22 mouse cellular contexts compared by ENCODE assay signal in genomic region chr5:92759156-92759745, GRCm38 (mm10).
A peak's percentile ranks its signal among the peaks of the same experiment; 100 is the strongest.
DNase-seq lines count a peak whose midpoint lies in the region; ATAC-seq lines count a peak whose summit lies in the region.
"Had no signal": no experiment of that assay in that cellular context is flagged by ENCODE, and none has a peak within 500 bp of the region (broad histone marks: within the 10 kb centered on the region; RNA-seq: fewer than 3 reads in every experiment).

No protein-coding gene starts in this region.

- peak overlapping the region; percentile 29; the same call in 1 of the 2 replicates for H3K27ac ChIP-seq in heart, embryonic 15.5 days
- no peak overlapping the region for H3K27ac ChIP-seq in kidney, embryonic 14.5 days (ENCODE audit: low read depth, low read length)
- H3K27ac ChIP-seq: embryonic facial prominence, embryonic 15.5 days; forebrain, embryonic 10.5 days; heart, adult 2 months; hindbrain, embryonic 13.5 days; intestine, embryonic 15.5 days had no signal

- no peaks in the 10 kb centered on the region for H3K9me3 ChIP-seq in heart, embryonic 15.5 days (replicated peaks)
- no peaks in the 10 kb centered on the region for H3K9me3 ChIP-seq in kidney, embryonic 14.5 days (ENCODE audit: control insufficient read depth, low read length)
- H3K9me3 ChIP-seq: embryonic facial prominence, embryonic 15.5 days; forebrain, embryonic 10.5 days; hindbrain, embryonic 13.5 days; intestine, embryonic 15.5 days had no signal

- H3K4me1 ChIP-seq in heart, embryonic 15.5 days (replicated peaks), result peaks cover 17% of the 10 kb centered on the region
- H3K4me1 ChIP-seq in kidney, embryonic 14.5 days (ENCODE audit: control insufficient read depth, insufficient read depth, low read length), result peaks cover 11% of the 10 kb centered on the region
- H3K4me1 ChIP-seq: embryonic facial prominence, embryonic 15.5 days; hindbrain, embryonic 13.5 days had no signal

- ATAC-seq in heart, embryonic 15.5 days (replicated peaks; ENCODE audit: insufficient number of reproducible peaks, insufficient read depth, low FRiP score, low read depth), result no peak
- peak; percentile 47 for ATAC-seq in kidney, embryonic 14.5 days (ENCODE audit: low FRiP score, low TSS enrichment)
- ATAC-seq: forebrain, embryonic 14.5 days; intestine, embryonic 15.5 days had no signal

- H3K4me2 ChIP-seq in heart, embryonic 15.5 days, result no peak overlapping the region
- no peak overlapping the region for H3K4me2 ChIP-seq in kidney, embryonic 14.5 days (replicated peaks; ENCODE audit: low read depth, low read length)
- H3K4me2 ChIP-seq: embryonic facial prominence, embryonic 15.5 days; hindbrain, embryonic 13.5 days; intestine, embryonic 15.5 days had no signal

- WGBS in heart, embryonic 15.5 days, result 80% methylated on average over 6 of the region's 6 CpGs
- 68% methylated on average over 6 of the region's 6 CpGs for WGBS in kidney, embryonic 14.5 days

- H3K9ac ChIP-seq in heart, embryonic 15.5 days, result no peak overlapping the region
- no peak overlapping the region for H3K9ac ChIP-seq in kidney, embryonic 14.5 days (ENCODE audit: low read depth, low read length)
- H3K9ac ChIP-seq: embryonic facial prominence, embryonic 15.5 days; hindbrain, embryonic 13.5 days; intestine, embryonic 15.5 days had no signal

- no peak overlapping the region for H3K4me3 ChIP-seq in heart, embryonic 15.5 days
- H3K4me3 ChIP-seq in kidney, embryonic 14.5 days (ENCODE audit: low read length), result no peak overlapping the region
- H3K4me3 ChIP-seq: embryonic facial prominence, embryonic 15.5 days; erythroblast, embryonic 14.5 days; forebrain, embryonic 10.5 days; heart, adult 2 months; hindbrain, embryonic 13.5 days; intestine, embryonic 15.5 days had no signal

- no peak for DNase-seq in heart, postnatal 4 days
- DNase-seq in kidney, postnatal 36 days, result no peak
- DNase-seq in testis, postnatal 14 days (ENCODE audit: low spot score), result peak; percentile 12
- no peak for DNase-seq in testis, postnatal 10 days (ENCODE audit: low spot score)
- no peak for DNase-seq in frontal cortex, postnatal 36 days (ENCODE audit: low spot score in 2 of 2)
- DNase-seq: adrenal gland, postnatal 10 days; cerebellum, adult 11 months; cerebellum, adult 8-10 months; cerebellum, postnatal 14 days; embryo, embryonic 11 days; gastrocnemius, postnatal 36 days; heart, adult 2 months; heart, postnatal 36 days had no signal

- no peaks in the 10 kb centered on the region for H3K36me3 ChIP-seq in heart, embryonic 15.5 days
- H3K36me3 ChIP-seq in kidney, embryonic 14.5 days (ENCODE audit: control insufficient read depth, insufficient read depth, low read length), result no peaks in the 10 kb centered on the region
- H3K36me3 ChIP-seq: embryonic facial prominence, embryonic 15.5 days; forebrain, embryonic 10.5 days; hindbrain, embryonic 13.5 days; intestine, embryonic 15.5 days had no signal

- no peaks in the 10 kb centered on the region for H3K27me3 ChIP-seq in heart, embryonic 15.5 days
- H3K27me3 ChIP-seq in kidney, embryonic 14.5 days (ENCODE audit: control insufficient read depth, insufficient read depth, low read length), result no peaks in the 10 kb centered on the region
- H3K27me3 ChIP-seq: CH12.LX; embryonic facial prominence, embryonic 15.5 days; hindbrain, embryonic 13.5 days; intestine, embryonic 15.5 days had no signal
